Mouse (Mus musculus): ENCODE data around the gene Klc3.

GRCm38 (mm10) chr7:19447689-19448088 lies 43.8 kb upstream of the Klc3 start:
- no peak for TF ChIP-seq POLR2A (IDR thresholded peaks at IDR 0.05; ENCODE audit: control insufficient read depth in 1 of 2, insufficient read depth in 1 of 2, low read depth in 1 of 2, low read length in 2 of 2, poor library complexity in 1 of 2)
- TF ChIP-seq EP300 (IDR thresholded peaks at IDR 0.05; ENCODE audit: low read depth in 1 of 2, low read length in 2 of 2): no peak
- TF ChIP-seq MYC (IDR thresholded peaks at IDR 0.05; ENCODE audit: low read depth, low read length): no peak
- no peak for TF ChIP-seq CHD2 (IDR thresholded peaks at IDR 0.05; ENCODE audit: low read length)
- TF ChIP-seq TAL1 (IDR thresholded peaks at IDR 0.05; ENCODE audit: low read length): no peak

All from MEL (cell line).